Mouse (Mus musculus): ENCODE results near the gene Ddx46.
A peak's percentile ranks its signal among the peaks of the same experiment; 100 is the strongest.

DNA sequence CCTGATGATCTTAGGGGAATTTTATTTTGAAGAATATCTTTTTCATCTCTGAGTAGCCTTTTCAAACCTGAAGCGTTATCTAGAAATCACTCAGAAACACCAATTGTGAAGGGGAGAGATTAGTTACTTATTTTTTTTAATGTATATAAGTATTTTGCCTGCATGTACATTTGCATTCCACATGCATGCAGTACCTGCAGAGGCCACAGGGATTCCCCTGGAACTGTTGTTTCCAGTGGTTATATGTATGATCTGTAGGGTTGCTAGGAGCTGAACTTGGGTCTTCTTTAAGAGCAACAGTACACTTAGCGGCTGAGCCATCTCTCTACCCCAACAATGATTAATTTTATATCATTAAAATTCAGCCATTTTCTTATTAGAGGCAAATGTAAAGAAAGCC, 9.7 kb downstream of the Ddx46 start:
- TF ChIP-seq CTCF (IDR thresholded peaks at IDR 0.05; ENCODE audit: low read depth, low read length) (0 out of 2 replicates have a peak, but pooled peaks have one; percentile 11), GATA1 (IDR thresholded peaks at IDR 0.05; ENCODE audit: borderline replicate concordance, low read length) (no peak), TAL1 (conservative IDR thresholded peaks at IDR 0.05; ENCODE audit: low read depth, low read length) (no peak), GATA2 (IDR thresholded peaks at IDR 0.05; ENCODE audit: borderline replicate concordance, low read depth, low read length) (no peak)

All from G1E (cell line).